Mouse (Mus musculus): ENCODE data around the gene 4933427D14Rik. TPM values are rescaled to one million over a fixed set of nuclear protein-coding genes. Genes with fewer than 3 reads are reported as not detected.
"Not testable (repeated sequence)": the region's sequence is repeated elsewhere in the genome, so short reads cannot be mapped to it uniquely, and the experiment has no call there.

Gene 4933427D14Rik
- polyA plus RNA-seq, 1 experiment from 2014 or later, result 16.3 TPM

DNA sequence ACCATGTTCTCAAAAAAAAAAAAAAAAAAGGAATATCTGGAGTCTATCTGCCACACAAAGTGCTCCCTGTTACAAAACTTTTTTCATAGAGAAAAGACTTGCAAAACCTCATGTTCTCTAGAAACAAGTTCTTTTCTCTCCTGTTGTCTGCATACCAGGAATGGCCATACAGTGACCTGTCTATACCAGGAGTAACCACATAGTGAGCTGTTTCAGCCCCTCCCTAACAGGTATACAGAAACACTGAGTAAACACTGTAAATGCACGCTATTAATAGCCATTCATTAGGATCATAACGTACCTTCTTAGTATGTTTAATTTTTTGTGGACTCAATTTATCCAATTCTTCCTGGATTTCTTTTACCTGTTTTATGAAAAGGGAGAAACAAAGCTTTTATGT is 13.0 kb downstream of the 4933427D14Rik start:
- no peak for ATAC-seq (ENCODE audit: low FRiP score, low read depth)
- Histone ChIP-seq H3K36me3 (peaks cover 50% of the 10 kb centered on the region), H3K4me2 (no peak overlapping the region), H3K27me3 (no peaks in the 10 kb centered on the region), H3K27ac (replicated peaks) (no peak overlapping the region), H3K9me3 (no peaks in the 10 kb centered on the region), H3K4me3 (no peak overlapping the region), H3K4me1 (replicated peaks) (no peaks in the 10 kb centered on the region), H3K9ac (no peak overlapping the region)
- WGBS, result 97% methylated on average over 2 of the region's 2 CpGs

DNA sequence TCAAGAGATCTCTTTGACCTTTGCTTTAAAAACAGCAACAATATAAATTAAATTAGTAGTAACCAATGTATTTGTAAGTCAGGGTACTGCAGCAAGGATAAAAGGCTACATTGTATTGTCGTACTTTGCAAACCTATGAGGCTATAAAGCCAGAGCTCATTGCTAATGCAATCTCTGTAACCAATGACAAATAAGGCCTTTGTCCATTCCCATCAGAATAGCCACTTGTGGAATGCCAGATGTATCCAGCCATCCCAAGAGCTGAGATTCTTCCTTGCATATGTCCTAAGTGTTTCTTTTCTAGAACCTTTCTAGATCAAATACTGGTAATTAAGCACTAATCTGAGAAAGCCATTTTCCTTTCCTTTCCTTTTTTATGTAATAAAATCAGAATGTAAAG is 16.4 kb downstream of the 4933427D14Rik start:
- Histone ChIP-seq H3K36me3 (peaks cover 41% of the 10 kb centered on the region), H3K27ac (replicated peaks) (no peak overlapping the region), H3K27me3 (no peaks in the 10 kb centered on the region), H3K9ac (no peak overlapping the region), H3K4me1 (replicated peaks) (no peaks in the 10 kb centered on the region), H3K9me3 (no peaks in the 10 kb centered on the region), H3K4me2 (no peak overlapping the region), H3K4me3 (no peak overlapping the region)
- WGBS, result 73% methylated on average over 1 of the region's 1 CpGs
- ATAC-seq (ENCODE audit: low FRiP score, low read depth), result no peak

DNA sequence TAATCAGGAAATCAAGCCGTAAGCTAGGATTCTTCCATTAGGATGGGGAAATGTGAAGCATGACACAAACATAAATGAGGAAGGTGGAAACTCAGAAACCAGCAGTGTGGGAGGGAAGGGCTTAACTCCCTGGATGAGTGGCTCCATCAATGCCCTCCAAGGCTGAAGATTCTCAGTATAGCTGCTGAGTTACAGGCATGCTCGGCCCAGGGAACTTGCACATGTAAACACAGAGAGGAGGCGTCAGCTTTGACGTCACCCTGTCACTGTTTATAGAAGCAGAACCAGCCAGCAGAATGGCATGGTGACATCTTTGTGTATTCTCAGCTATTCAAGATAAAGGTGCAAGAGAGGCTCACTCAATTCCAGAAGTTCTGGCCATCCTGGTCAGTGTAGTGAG is 23.0 kb downstream of the 4933427D14Rik start:
- no peaks in the 10 kb centered on the region for H3K4me1 ChIP-seq (replicated peaks)
- H3K36me3 ChIP-seq, result peaks cover 38% of the 10 kb centered on the region
- no peak overlapping the region for H3K27ac ChIP-seq (replicated peaks)
- no peak overlapping the region for H3K4me3 ChIP-seq
- 90% methylated on average over 4 of the region's 4 CpGs for WGBS
- H3K9ac ChIP-seq, result no peak overlapping the region
- no peaks in the 10 kb centered on the region for H3K9me3 ChIP-seq
- H3K4me2 ChIP-seq, result no peak overlapping the region
- no peak for ATAC-seq (ENCODE audit: low FRiP score, low read depth)
- no peaks in the 10 kb centered on the region for H3K27me3 ChIP-seq

DNA sequence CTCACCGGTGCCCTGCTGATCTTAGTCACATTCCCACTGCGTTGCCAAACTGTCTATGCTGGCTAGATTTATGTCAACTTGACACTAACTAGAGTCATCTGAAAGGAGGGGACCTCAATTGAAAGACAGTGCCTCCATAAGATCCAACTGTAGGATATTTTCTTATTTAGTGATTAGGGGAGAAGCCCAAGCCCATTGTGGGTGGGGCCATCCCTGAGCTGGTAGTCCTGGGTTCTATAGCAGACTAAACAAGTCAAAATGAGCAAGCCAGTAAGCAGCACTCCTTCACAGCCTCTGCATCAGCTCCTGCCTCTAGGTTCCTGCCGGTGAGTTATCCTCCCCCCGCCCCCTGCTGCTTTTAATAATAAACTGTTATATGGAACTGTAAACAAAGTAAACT is 26.1 kb downstream of the 4933427D14Rik start:
- H3K9ac ChIP-seq, result no peak overlapping the region
- no peak overlapping the region for H3K27ac ChIP-seq (replicated peaks)
- WGBS, result 90% methylated on average over 4 of the region's 4 CpGs
- H3K4me1 ChIP-seq (replicated peaks), result no peaks in the 10 kb centered on the region; the same call in 1 of the 2 replicates
- H3K4me2 ChIP-seq, result no peak overlapping the region
- peaks cover 50% of the 10 kb centered on the region for H3K36me3 ChIP-seq
- no peak for ATAC-seq (ENCODE audit: low FRiP score, low read depth)
- no peaks in the 10 kb centered on the region for H3K9me3 ChIP-seq
- H3K4me3 ChIP-seq, result no peak overlapping the region
- H3K27me3 ChIP-seq, result no peaks in the 10 kb centered on the region

DNA sequence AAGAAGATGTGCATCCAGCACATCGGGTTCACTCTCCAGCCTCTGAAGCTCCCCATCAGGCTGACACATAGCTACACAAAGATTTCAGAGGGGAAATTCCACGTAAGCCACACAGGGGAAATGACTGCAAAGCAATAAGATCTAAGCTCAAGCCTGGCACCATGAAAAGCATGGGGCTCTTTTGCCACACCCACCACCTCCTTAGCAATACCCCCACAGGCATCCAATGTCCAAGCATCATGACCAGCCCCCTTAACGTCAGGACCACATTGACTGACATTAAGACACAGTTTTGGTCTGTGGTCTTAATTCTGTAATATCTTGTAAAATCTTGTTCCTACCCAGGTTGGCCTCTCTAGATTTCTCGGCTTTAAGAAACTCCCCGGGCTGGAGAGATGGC is 26.7 kb downstream of the 4933427D14Rik start:
- H3K4me1 ChIP-seq (replicated peaks), result no peaks in the 10 kb centered on the region; the same call in 1 of the 2 replicates
- ATAC-seq (ENCODE audit: low FRiP score, low read depth), result no peak
- WGBS, result 90% methylated on average over 5 of the region's 5 CpGs
- no peak overlapping the region for H3K9ac ChIP-seq
- H3K4me3 ChIP-seq, result no peak overlapping the region
- H3K9me3 ChIP-seq, result no peaks in the 10 kb centered on the region
- no peak overlapping the region for H3K27ac ChIP-seq (replicated peaks)
- peaks cover 50% of the 10 kb centered on the region for H3K36me3 ChIP-seq
- no peaks in the 10 kb centered on the region for H3K27me3 ChIP-seq
- H3K4me2 ChIP-seq, result no peak overlapping the region

DNA sequence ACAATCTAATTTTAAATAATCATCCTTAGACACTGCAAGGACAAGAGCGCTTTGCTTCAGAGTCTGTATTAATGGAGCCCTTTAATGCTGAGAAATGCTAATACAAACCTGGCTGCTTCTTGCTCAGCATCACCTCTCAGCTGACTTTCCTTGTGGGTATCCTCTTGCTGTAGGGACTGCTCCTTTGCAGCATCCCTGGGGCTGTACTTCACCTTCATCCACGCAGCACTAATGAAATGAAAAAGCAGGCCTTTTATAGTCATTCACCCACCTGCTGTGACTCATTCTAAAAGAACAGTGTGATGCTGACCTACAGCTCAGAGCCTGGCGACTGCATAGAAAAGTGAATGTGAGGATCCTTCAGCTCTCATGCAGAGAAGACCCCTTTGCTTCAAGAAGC is 30.7 kb downstream of the 4933427D14Rik start:
- Histone ChIP-seq H3K4me2 (no peak overlapping the region), H3K9me3 (no peaks in the 10 kb centered on the region), H3K27ac (replicated peaks) (no peak overlapping the region), H3K4me1 (replicated peaks) (no peaks in the 10 kb centered on the region; the same call in 1 of the 2 replicates), H3K4me3 (no peak overlapping the region), H3K9ac (no peak overlapping the region), H3K36me3 (peaks cover 73% of the 10 kb centered on the region), H3K27me3 (no peaks in the 10 kb centered on the region)
- ATAC-seq (ENCODE audit: low FRiP score, low read depth), result no peak
- WGBS, result 22% methylated on average over 3 of the region's 3 CpGs

DNA sequence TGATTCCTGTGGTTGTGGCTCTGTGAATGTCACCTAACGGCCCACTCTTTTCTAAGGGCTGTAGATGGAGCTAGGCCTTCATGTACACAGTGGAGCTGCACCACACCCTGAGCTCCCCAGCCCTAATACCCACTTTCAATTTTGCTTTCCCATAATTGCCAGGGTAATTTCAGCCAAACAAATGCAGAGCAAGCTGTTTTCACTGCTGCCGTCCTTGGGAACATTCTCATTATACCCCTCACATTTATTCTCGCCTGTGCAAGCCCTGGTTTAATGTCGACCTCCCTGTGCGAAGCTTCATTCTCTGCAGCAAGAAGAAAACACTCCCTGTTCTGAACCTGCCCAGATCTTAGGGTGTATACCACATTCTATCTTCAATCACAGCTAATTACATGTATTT is 31.3 kb downstream of the 4933427D14Rik start:
- peaks cover 69% of the 10 kb centered on the region for H3K36me3 ChIP-seq

DNA sequence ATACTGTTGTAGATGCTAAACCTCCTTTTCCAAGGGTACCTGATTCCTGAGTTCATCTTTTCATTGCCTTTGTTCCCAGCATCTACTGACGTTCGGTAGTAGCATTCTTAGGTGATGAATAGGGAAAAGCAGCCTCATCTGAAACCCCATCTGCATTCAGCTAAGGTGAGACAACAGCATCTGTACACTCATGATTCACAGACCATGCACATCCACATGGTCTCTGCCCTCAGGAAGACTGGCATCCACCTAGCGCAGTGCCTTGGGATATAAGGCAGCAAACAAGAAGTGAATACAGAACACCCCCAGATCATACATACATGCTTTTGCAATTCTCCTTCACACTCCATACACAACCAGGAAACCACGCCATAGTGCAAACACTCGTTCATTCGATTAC is 32.5 kb downstream of the 4933427D14Rik start:
- 97% methylated on average over 6 of the region's 6 CpGs for WGBS
- no peak for ATAC-seq (ENCODE audit: low FRiP score, low read depth)
- no peak overlapping the region for H3K27ac ChIP-seq (replicated peaks)
- H3K9ac ChIP-seq, result no peak overlapping the region
- H3K9me3 ChIP-seq, result no peaks in the 10 kb centered on the region
- H3K4me3 ChIP-seq, result no peak overlapping the region
- peaks cover 70% of the 10 kb centered on the region for H3K36me3 ChIP-seq
- H3K4me1 ChIP-seq (replicated peaks), result no peaks in the 10 kb centered on the region; the same call in 1 of the 2 replicates
- no peaks in the 10 kb centered on the region for H3K27me3 ChIP-seq
- H3K4me2 ChIP-seq, result no peak overlapping the region

More for the DNA sequence above, 31.3 kb downstream of the 4933427D14Rik start:
- no peak for ATAC-seq (ENCODE audit: low FRiP score, low read depth)
- no peaks in the 10 kb centered on the region for H3K9me3 ChIP-seq
- H3K27ac ChIP-seq (replicated peaks), result no peak overlapping the region
- 59% methylated on average over 5 of the region's 5 CpGs for WGBS
- H3K4me3 ChIP-seq, result no peak overlapping the region
- no peak overlapping the region for H3K9ac ChIP-seq
- H3K4me1 ChIP-seq (replicated peaks), result no peaks in the 10 kb centered on the region; the same call in 1 of the 2 replicates
- no peak overlapping the region for H3K4me2 ChIP-seq
- H3K27me3 ChIP-seq, result no peaks in the 10 kb centered on the region

DNA sequence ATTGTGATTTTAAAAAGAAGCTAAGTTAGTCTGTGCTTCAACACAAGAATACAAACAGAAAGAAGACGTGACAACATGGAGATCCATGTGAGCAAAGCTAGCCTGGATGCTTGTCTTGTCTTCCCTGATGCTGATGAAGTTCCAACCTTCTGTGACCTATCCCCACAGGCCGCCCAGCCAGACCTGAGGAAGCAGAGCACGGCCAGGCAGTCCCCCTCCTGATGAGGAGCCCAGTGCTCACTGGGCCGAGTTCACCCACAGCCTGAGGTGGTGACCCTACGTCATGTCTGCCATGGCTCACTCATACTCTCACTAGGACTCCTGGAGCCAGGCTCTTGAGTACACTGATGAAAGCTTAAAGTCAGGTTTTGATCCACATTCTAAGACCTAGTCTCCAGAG is 33.8 kb downstream of the 4933427D14Rik start:
- Histone ChIP-seq H3K4me1 (replicated peaks) (no peaks in the 10 kb centered on the region; the same call in 1 of the 2 replicates), H3K36me3 (peaks cover 71% of the 10 kb centered on the region), H3K9ac (no peak overlapping the region), H3K27me3 (no peaks in the 10 kb centered on the region), H3K4me3 (no peak overlapping the region), H3K27ac (replicated peaks) (no peak overlapping the region), H3K4me2 (no peak overlapping the region), H3K9me3 (no peaks in the 10 kb centered on the region)
- WGBS, result 91% methylated on average over 5 of the region's 5 CpGs
- no peak for ATAC-seq (ENCODE audit: low FRiP score, low read depth)

DNA sequence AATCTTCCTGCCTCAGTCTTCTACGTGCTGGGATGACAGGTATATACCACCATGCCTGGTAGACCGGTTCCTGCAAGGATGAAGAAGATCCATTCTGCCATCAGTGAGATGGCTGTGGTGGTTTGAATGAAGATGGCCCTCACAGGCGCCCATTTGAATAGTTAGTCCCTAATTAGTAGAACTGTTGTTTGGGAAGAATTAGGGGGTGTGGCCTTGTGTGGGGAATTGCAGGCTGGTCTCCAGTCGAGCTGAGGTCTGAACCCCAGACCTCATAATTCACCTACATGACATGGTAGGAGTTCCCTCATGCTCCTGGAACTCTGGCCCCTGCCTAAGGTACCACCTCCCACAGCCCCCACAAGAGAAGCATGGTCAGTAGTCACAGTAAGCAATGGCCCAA is 35.4 kb downstream of the 4933427D14Rik start:
- H3K27me3 ChIP-seq; H3K9me3 ChIP-seq; H3K4me3 ChIP-seq; H3K4me2 ChIP-seq; H3K27ac ChIP-seq (replicated peaks); H3K4me1 ChIP-seq (replicated peaks); ATAC-seq (ENCODE audit: low FRiP score, low read depth); H3K9ac ChIP-seq: not testable (repeated sequence)
- WGBS, result 72% methylated on average over 4 of the region's 4 CpGs
- H3K36me3 ChIP-seq, result peaks cover 72% of the 10 kb centered on the region

DNA sequence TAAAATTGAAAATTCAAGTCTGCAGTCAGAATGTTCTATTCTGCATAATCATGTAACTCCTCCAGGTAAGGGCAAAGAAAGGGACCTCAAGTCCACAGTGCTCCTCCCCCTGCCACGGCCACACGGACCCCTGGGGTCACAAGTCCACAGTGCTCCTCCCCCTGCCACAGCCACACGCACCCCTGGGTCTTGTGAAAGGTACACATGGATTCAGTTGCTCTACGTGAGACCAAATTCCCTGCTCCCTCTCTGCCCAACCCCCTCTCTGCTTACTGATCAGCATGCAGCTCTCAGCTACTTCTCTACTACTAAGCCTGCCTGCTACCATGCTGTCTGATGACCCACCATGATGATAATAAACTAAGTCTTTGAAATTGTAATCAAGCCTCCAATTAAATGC is 37.4 kb downstream of the 4933427D14Rik start:
- Histone ChIP-seq H3K4me1 (replicated peaks) (no peaks in the 10 kb centered on the region), H3K27ac (replicated peaks) (no peak overlapping the region), H3K27me3 (no peaks in the 10 kb centered on the region), H3K9ac (no peak overlapping the region), H3K4me2 (no peak overlapping the region), H3K36me3 (peaks cover 73% of the 10 kb centered on the region), H3K4me3 (no peak overlapping the region), H3K9me3 (no peaks in the 10 kb centered on the region)
- ATAC-seq (ENCODE audit: low FRiP score, low read depth), result no peak
- 88% methylated on average over 4 of the region's 4 CpGs for WGBS

DNA sequence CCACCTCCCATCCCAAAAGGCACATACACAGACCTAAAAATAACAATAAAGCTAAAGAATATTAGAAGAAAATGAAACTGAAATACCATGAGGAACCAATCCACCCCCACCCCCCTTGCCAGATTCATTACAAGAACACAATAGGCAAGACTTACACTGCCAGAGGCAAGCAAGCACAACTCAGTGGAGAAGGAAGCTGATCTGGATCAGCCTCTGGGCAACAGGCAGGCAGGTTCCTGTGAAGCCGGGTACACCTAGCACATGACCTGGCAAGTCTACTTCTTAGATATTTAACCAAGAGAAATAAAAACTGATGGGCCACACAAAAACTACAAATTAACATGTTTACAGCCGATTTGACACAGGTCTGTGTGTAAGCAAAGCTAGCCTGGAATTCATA is 44.1 kb downstream of the 4933427D14Rik start:
- H3K9ac ChIP-seq, result no peak overlapping the region
- 98% methylated on average over 2 of the region's 2 CpGs for WGBS
- ATAC-seq (ENCODE audit: low FRiP score, low read depth), result no peak
- peaks cover 63% of the 10 kb centered on the region for H3K36me3 ChIP-seq
- H3K27me3 ChIP-seq, result no peaks in the 10 kb centered on the region
- no peak overlapping the region for H3K27ac ChIP-seq (replicated peaks)
- H3K4me3 ChIP-seq, result no peak overlapping the region
- H3K4me2 ChIP-seq, result no peak overlapping the region
- no peaks in the 10 kb centered on the region for H3K4me1 ChIP-seq (replicated peaks)
- H3K9me3 ChIP-seq, result no peaks in the 10 kb centered on the region

DNA sequence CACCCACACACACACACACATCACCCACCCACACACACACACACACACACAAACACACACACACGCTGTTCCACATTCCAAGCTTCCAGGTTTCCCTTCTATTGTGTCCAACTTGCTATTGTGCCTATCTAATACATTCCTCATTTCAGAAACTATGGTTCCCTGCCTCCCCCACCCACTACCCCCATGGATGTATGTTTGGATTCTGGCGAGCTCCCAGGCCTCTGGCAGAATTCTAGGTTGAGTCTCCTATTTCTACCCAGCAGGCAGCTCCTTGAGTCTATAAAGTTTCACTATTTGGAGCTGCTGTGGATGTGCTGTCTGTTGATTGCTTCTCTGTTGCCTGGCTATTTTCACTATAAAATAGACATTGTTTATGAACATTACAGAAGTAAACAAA is 50.6 kb downstream of the 4933427D14Rik start:
- ATAC-seq (ENCODE audit: low FRiP score, low read depth), result no peak
- Histone ChIP-seq H3K9ac (no peak overlapping the region), H3K4me1 (replicated peaks) (peaks cover 9% of the 10 kb centered on the region; the same call in 1 of the 2 replicates), H3K27me3 (no peaks in the 10 kb centered on the region), H3K4me2 (no peak overlapping the region), H3K27ac (replicated peaks) (no peak overlapping the region), H3K36me3 (peaks cover 51% of the 10 kb centered on the region), H3K4me3 (no peak overlapping the region), H3K9me3 (no peaks in the 10 kb centered on the region)
- WGBS, result 52% methylated on average over 2 of the region's 2 CpGs

Measured in hindbrain, embryonic 15.5 days (tissue).